Mouse (Mus musculus): Measurements from ENCODE around the gene Cmah.

GRCm38 (mm10) chr13:24415506-24416206 lies 88.5 kb downstream of the Cmah start:
- TF ChIP-seq CTCF (IDR thresholded peaks at IDR 0.05; ENCODE audit: control insufficient read depth, insufficient read depth, low read length): no peak
- TF ChIP-seq POLR2A (IDR thresholded peaks at IDR 0.05; ENCODE audit: borderline replicate concordance, control insufficient read depth, low read depth, low read length): no peak
